Mouse (Mus musculus): ENCODE measurements around the gene Grin2a. TPM values are rescaled to one million over a fixed set of nuclear protein-coding genes. Genes with fewer than 3 reads are reported as not detected.
A peak's percentile ranks its signal among the peaks of the same experiment; 100 is the strongest.

Grin2a gene
- total RNA-seq, 2 experiments from 2014 or later, result 167 to 190 TPM

DNA sequence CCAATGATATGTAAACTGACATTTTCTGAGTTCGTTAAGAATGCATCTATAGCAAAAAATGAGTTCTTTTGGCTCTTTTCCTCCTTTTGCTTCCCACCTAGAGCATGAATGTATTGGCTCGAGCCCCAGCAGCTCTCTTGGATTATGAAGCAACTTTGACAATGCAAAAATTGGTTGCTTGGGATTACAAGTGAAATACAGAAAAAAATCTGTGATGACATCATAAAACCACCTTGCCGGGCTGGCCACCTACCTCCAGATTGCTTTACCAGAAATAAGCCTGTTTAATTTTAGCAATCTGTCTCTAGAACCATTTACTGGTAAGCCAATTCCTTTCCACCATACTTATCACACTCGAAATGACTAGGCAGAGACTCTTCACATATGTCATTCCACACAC lies 112.9 kb downstream of the Grin2a start:
- no peak for DNase-seq (ENCODE audit: low spot score in 2 of 2)

DNA sequence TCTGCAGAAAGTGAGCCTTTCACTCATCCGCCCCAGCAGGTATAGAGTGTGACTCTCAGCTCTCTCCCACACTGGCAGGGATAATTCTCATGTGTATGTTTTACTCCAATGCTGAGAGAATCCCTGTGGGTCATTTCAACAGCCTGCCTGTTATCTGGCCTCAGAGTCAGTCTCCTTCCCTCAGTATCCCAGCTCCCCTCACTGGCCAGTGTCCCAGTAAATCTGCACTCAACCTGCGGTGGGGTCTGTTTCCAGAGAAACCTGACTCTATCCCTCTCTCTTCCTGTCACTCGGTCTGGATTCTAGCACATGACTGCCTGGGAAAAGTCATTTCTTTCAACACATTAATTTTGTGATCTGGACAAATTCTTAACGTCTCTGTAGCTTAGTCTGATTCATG lies 122.4 kb downstream of the Grin2a start:
- DNase-seq (ENCODE audit: low spot score in 2 of 2), result no peak

DNA sequence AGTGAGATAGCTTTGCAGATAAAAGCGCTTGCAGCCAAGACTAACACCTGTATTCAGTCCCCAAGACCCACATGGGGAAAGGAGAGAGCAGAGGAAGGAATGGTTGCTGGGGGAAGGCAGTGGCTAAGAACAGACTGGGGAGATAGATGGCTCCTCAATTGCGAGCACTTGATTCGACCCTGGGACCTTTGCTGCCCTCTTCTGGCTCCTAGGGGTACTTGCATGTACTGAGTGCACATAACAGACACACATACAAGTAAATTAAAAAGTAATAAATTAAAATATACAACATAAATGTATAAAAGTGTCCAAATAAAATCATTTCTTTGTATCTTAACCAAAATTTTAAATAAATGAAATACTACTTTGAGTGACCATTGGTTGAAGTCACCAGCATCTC lies 129.7 kb downstream of the Grin2a start:
- DNase-seq (ENCODE audit: low spot score in 2 of 2), result no peak

DNA sequence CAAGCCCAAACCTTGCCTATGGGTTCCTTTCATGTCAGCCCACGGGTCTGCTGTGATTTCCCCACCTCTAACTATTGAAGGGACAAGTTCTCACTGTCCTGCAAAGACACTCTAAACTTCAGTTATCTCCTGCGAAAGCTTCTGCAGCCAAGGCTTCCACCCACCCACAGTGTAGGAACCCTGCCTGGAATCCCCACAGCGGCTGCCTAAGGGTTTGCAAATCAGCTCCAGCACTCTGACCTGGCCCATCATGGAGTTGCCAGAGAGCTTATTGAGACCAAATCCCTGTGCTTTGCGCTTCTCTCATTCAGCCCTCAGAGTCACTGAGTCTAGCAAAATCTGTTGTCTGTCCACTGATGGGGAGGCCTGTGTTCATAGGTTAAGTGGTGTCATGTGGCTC lies 130.3 kb downstream of the Grin2a start:
- DNase-seq (ENCODE audit: low spot score in 2 of 2), result no peak

DNA sequence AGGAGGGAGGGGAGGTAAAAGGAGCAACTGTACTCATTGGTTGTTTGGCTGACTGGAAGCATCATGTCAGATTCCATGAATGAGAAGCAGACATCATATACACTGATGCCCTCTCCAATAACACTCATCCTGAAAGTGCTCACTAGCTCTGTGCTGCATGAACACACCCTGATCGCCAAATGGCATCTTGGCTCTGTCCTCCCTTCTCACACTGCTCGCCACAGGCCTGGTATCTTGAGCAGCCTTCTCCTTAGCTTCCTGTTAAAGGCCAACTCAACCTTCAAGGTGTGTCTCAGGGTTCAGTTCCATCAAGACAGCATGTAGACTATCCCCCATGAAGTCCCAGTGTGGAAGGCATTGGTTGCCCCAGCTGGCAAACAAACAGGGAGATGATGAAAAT lies 137.6 kb downstream of the Grin2a start:
- no peak for DNase-seq (ENCODE audit: low spot score in 2 of 2)

DNA sequence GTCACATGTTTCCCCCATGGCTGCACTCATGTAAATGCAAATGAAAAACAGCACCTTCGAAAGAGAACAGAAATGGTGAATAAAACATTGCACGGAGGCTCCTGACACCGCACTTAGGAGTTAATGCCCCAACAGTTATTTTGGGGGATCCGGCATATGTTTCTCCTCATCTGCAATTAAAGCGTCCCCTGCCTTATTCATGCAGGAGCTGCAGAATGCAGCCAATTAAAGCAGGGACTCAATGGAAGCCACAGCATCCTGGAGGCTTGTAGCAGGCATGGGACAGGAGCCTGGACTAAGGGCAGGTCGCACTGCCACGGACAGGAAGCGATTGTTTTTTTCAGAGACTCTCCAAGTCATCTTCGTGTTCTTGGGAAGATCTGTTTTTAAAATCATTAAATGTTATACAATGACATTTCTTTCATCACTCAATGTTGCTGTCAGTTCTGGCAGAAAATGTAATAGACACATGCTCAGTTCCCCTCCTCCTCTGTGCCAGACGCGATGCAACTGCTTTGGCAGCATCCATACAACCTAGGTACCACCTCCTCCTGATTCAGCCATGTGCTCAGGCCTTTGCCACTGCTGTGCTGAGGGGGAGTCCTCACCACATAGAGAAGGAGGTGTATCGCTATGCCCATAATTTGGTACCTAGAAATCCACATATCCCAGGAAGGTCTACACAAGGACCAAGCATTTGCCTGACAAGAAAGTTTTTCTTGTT lies 143.9 kb downstream of the Grin2a start:
- DNase-seq (ENCODE audit: low spot score in 2 of 2), result peak; percentile 23 to 50

DNA sequence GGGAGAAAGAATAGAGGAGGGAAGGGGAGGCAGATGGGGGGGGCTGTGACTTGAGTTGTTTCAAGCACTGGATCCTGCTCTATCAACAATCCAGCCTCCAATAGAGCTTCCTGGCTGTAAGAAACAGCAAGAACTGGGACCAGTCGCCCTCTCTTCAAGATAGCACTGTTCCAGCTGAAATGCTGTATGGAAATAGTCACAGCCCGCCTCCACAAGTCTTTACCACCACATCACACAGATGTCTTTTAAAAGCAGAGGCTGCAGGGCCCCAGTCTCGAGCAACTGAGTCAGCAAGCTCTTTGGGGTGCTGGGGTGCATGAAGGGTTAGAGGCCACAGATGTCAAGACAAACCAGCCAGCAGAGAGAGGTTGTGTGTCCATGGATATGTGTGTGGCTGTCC lies 153.9 kb downstream of the Grin2a start:
- no peak for DNase-seq (ENCODE audit: low spot score in 2 of 2)

DNA sequence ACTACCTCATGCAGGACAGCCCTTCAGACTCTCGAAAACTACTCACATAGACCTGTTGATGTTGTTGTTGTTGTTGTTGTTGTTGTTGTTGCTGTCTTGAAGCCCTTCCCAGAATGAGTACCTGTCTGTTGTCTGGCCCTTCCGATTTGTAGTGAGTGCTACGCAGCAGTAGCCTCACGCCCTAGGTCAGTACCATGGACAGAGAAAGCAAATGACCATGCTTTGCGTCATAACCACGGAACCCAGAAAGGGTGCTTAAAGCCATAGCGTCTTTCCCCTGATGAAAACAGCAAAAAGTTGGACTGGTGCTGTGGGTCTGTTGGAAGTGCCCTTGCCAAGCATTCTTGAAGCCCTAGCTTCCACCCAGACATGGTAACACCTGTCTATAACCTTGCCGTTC lies 158.8 kb downstream of the Grin2a start:
- DNase-seq (ENCODE audit: low spot score in 2 of 2), result no peak

DNA sequence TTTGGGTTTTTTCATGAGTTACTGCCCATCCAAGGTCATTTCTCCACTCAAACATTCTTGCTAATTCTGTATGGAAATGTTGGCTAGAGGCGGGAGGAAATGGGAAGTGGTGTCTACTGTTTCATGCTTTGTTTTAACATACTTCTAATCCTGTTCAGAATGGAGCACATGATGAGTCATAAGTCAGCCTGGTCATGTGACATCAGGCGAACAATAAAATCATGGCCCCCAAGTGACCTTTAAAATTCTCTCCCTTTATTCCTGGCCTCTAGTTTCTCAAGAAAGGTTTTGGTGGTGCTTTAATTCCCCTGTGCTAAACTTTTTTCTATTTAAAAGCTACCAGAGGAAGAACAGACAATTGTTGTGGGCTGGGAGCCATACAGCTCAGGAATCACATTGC lies 161.1 kb downstream of the Grin2a start:
- DNase-seq (ENCODE audit: low spot score in 2 of 2), result no peak

DNA sequence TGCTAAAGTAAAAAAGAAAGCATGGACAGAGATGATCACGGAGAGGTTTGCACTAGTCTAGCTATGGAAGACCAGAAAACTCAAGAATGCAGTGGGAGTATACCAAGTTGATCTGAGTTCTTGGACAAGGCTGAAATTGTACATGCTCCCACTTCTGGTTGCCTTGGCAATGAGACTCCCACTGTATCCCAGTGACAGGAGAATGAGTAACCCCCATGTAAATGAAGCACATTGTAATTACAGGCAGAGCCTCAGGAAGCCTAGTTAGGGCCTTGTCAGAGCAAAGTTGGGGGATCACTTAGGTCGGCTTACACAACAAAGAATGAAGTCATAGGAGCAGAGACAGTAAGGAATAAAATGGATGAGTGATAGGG lies 170.3 kb downstream of the Grin2a start:
- no peak for DNase-seq (ENCODE audit: low spot score in 2 of 2)

DNA sequence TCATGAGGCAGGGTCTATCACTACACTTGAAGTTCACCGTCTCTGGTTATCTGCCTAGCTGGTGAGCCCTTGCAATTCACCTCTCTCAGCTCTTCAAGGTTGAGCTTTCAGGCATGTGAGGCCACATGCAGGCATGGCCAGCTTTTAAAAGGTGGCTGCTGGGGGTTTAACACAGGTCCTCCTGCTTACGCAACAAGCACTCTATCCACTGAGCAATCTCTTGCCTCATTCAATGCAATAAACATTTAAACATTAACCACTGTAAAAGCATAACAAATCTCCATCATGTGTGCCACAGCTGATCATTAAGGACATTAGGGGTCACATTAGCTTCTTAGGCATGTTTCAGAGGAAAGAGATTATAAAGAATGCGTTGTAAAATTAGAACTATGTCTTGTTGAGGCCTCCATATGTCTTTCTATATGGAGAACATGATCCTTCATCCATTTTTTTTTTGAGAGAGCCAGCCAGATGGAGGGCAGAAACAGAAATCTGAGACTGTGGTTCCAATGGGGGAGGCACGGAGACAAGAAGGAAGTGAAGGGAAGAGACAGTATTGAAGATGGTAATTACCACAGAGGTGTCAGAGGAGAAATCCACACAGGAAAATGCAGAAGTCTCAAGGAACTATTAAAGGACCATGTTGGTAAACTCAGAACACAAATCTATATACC lies 170.8 kb downstream of the Grin2a start:
- no peak for DNase-seq (ENCODE audit: low spot score in 2 of 2)

DNA sequence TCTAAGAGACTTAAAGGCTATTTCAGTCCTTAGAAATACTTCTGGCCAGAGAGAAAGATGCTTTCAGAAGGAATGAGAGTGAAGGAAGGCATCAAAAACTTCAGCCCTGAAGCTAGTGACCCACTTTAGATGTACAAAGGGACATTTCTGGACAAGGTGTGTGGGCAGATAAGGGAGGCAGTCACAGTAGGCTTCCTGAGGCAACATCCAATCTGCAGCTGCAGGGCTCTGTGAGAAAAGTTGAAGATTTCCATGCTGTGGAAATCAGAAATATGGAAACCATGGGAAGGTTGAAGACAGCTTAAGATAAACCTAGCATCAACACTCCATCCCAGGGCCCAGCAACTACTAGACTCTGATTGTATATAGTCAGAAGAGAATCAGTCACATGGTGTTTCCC lies 171.7 kb downstream of the Grin2a start:
- no peak for DNase-seq (ENCODE audit: low spot score in 2 of 2)

DNA sequence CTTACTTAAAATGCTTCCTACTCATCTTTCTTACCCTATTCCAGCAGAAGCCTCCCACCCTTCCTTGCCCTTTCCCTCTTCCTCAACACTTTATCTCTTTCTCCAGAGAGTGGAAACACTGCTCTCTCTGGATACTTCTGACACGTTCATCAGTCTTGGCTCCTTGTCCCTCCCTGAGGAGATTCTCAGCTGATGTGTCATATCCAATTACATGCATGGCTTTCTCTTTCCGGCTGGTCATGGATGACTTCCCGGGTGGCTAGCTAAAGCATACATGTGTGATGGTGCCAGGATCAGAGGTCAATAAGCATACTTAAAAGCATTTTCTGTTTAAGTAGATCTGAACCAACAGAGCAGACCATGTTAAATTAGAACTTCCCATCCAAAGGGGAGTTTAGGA lies 175.9 kb downstream of the Grin2a start:
- no peak for DNase-seq (ENCODE audit: low spot score in 2 of 2)

DNA sequence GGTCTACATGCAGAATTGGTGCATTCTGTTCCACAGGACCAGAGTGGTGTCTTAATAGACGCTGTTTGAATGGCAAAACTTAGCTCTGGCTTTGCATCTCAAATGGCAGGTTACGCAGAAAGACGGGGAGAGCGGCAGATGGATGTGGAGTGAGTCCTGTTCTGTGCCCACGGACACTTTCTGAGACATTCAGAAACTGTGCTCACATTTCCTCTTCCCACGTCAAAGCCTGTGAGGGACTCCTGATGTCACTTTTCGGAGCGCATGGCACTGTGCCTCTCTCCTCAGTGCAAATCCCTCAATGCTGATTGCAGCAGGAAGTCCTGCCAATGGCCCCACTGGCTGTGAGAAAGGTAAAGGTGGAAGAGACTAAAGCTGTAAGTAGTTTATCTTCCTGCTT lies 194.0 kb downstream of the Grin2a start:
- peak; percentile 40 to 51 for DNase-seq (ENCODE audit: low spot score in 2 of 2)

DNA sequence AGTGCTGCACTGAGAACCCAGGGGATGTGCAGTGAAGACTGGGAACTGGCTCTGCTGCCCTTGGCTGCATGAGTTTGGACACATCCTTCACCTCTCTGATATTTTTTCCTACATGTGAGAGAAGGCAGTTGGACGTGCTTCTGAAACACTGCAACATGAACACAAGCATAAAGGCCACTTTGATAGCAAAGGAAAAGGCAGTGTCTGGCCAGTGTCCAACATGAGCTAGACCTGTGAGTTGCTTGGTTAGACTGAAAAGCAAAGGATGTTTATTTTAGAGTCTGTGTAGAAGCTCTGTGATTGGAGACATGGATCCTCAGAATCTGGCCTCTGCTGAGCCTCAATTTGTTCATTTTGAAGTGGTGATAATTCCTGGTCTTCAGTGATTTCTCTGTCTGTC lies 195.1 kb downstream of the Grin2a start:
- no peak for DNase-seq (ENCODE audit: low spot score in 2 of 2)

DNA sequence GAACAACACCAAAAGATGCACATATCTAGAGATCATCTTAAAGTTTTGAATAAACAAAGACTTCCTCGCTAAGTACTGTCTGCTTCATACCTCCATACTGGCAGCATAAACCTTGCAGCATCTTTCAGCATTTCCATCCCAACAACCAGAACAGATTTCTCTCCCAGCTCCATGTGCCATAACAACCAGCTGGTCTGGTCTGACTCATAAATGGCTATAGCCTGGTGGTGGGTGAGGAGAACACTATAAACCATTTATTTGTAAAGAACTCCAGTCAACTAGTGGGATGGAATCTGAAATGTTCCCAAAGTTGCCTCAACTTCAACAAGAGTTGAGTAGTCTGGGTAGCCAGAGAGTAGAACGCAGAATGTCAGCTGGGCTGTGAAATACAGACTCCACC lies 202.4 kb downstream of the Grin2a start:
- DNase-seq (ENCODE audit: low spot score in 2 of 2), result no peak

DNA sequence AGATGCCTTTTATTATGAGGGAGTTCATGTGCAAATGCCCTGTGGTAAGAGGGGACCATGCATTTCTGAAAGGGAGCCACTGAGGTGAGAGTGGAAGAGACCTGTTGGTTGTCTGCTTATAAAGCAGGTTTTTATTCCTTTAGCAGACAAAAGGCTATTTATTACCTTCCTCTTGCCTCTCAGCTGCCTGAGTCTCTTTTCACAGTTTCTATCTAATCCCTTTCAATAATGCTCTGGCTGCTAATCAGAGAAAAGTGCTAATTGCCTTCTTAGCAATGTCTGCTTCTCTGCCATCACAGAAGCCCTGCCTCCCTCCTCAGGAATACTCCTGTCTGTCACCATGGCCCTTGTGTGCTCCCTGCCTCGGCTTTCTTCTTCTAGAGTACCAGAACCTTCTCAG lies 209.1 kb downstream of the Grin2a start:
- DNase-seq (ENCODE audit: low spot score in 2 of 2), result no peak

DNA sequence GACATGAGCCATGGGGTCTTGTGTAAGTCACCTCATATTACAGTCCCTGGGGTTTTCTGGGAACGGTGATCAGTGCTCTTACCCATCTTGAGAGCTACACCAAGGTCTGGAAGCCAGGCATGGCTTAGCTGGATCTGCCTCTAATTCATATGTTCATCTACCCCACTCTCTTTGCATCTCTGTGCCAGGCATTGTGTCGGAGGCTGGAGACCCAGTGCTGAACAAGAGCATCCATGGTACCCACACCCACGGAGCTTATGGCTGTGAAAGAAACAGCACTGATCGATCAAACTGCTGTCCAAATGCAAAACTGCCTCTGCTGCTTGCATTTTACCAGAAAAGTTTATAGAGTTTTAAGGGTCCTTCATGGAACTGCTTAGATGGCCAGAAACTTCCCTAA lies 209.5 kb downstream of the Grin2a start:
- DNase-seq (ENCODE audit: low spot score in 2 of 2), result no peak

DNA sequence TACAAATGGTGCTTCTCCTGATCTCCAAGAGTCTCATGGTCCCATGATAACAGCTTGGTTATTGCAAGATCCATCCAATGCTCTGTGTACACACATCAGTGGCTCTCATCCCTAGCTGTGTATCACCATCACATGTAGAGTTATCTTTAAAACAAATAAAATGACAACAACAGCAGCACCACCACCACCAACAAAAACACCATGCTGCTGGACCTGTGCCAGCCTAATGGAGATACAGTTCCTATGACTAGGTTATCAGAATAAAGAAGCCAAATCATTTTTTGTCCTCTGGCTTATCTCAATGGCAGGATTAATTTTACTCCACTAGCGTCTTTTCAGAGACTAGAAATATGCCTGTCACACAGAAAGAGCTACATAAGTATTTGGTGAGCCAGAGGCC lies 226.4 kb downstream of the Grin2a start:
- DNase-seq (ENCODE audit: low spot score in 2 of 2), result no peak

DNA sequence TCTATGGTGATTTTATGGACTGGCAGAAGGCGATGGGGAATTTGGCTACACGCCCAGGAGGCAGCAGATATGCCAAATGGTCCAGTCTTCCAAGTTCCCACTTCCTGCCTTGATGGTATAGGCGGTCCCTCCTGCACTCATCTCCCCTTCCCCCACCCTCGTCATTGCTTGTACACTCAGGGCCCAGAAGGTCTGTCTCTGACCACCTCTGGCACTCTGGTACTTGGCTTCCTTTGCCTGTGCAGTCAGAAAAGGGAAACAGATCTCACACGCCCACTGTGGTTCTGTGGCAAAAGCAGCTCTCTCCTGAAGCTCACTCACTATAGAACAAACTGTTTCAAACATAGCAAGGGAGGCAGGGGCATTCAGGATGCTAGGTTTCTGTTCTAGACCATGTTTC lies 227.0 kb downstream of the Grin2a start:
- peak; percentile 70 to 77 for DNase-seq (ENCODE audit: low spot score in 2 of 2)

DNA sequence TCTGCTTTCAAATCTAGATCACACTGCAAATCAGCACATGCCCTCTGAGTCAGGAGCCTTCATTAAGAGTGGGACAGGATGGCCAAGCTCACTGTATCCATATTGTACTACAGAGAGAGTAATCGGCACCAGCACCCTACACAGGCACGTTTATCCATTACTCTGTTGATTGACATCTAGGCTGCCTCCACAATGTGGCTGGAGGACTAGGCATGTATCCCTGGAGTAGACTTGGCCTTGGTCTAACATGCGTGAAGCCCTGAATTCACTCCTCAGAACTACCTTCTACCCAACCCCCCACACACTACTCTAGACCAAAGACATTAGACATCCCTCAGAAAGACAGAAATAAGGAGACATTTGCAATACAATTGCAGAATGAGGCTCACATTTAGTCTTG lies 227.4 kb downstream of the Grin2a start:
- no peak for DNase-seq (ENCODE audit: low spot score in 2 of 2)

DNA sequence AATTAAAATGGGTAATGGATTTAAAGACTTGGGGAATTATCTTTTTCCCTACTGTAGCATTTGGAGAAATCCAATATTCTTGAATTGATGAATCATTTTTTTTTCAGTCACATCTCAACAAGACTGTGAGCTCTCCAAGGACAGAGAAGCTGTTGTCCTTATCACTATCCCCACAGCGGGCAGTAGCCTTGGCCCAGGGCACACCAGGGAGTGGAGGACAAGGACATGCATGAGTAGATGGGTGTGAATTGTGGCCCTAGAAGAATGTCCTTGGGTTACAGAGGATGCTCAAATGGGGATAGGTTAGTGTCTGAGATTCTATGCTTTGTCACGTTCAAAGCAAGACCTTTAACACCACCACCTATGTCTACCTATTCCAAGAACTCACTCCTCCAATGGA lies 231.3 kb downstream of the Grin2a start:
- DNase-seq (ENCODE audit: low spot score in 2 of 2), result no peak

DNA sequence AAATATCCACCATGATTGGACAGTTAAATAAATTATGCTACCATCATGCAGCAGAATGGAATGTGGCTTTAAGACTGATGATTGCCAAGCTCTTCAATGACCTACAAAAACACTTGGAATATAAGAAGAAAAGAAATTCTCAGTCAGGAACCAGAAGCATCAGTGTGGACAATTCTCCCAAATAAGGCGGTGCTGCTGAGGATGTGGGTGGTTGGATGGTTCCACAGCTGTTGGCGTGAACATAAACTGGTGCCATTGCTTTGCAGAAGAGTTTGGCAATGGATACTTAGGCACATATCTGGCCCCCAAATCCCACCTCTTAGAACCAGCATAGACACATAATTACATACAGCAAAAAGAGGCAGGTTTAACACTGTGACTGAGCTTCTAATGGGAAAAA lies 235.0 kb downstream of the Grin2a start:
- DNase-seq (ENCODE audit: low spot score in 2 of 2), result no peak

All from layer of hippocampus, postnatal 10 days (tissue).